Mouse (Mus musculus) NIH3T3 (cell line): Measurements from ENCODE around the gene Tmem131.

ENCODE experiments used
- DNase-seq: peaks from one replicate; pipeline ENCODE4 v3.0.0-alpha.2; 2012; ENCODE audit warnings: low read depth

Tmem131 gene

DNA sequence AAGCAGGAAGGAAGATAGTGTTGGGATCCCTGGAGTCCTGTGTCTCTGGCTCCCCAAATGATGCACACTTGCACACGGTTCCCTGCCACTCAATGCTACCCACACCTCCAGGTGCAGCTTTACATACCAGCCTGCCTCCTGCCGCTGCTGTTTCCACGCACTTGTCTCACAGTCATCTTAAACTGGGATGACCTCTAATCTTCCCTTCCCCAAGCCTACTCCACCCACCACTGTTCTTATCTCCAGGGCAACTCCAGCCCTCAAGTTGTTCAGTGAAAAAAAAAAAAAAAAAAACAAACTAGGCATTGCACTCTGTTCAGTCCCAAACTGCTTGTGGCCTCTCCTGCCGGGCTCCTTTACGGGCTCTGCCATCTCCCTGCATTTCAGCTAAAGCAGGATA is at the start of gene Tmem131:
TSS of gene Tmem131 (minus strand) at position 14 of the 400 bp plus-strand sequence.
- no peak for DNase-seq

DNA sequence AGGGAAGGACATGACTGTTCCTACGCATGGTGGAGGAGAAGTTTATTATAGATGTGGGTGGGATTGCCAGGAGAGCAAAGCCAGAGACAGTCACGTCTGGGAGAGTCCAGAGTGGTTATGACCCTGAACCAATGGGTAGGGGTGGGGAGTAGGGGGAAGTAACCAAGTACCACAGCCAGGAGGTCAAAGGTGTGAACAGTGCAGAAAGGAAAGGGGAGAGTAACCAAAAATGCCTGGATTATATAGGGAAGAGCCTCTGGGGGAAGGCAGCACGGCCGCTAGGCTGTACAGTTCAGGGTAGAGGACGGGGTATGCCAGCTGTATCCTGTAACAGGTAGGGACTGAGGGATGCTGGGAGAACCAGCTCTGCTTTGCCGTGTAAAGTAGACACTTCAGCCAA is 45.1 kb upstream of the Tmem131 start:
- no peak for DNase-seq

DNA sequence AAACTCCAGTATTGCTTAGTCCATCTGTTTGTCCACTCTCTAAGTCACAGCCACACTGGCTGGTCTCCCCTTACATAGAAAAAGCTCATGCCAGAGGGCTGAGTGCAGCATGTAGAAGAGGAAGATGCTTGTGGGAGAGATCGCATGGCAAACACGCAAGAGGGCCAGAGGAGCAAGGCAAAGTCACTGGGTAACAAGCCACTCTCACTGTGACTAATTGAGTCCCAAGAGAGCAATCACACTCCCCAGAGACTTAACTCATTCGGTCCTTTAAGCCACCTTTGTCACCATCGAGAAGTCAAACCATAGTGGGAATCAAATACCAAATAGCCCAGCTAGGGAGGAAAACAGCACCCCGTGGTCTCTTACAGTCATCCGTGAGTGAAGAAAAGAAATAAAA is 44.7 kb upstream of the Tmem131 start:
- no peak for DNase-seq

- DNase-seq, result no peak
These were observed 44.0 kb upstream of the Tmem131 start for GRCm38 (mm10) chr1:36987172-36988148.

GRCm38 (mm10) chr1:36986396-36987160 is 43.1 kb upstream of the Tmem131 start:
- no peak for DNase-seq

- no peak for DNase-seq
These were observed 42.4 kb upstream of the Tmem131 start for GRCm38 (mm10) chr1:36985896-36986295.

DNA sequence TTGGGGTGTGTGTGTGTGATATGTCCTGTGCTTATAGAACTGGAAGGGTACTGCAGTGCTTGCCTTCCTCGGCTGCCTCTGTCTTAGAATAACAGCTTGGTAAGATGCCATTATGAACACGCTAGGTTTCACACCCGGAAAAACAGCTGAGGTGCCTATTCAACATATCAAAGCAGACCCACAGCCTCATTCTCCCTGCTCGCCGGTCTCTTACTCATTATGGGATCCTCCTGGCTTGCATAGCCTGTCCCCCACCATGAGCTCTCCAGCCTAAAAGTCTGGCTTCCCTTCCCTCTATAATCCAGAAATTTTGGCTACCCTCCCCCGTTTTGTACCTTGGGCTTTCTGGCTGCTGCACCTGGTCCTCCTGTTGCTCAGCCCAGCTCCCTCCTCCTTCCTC is 40.9 kb upstream of the Tmem131 start:
- DNase-seq, result no peak

DNA sequence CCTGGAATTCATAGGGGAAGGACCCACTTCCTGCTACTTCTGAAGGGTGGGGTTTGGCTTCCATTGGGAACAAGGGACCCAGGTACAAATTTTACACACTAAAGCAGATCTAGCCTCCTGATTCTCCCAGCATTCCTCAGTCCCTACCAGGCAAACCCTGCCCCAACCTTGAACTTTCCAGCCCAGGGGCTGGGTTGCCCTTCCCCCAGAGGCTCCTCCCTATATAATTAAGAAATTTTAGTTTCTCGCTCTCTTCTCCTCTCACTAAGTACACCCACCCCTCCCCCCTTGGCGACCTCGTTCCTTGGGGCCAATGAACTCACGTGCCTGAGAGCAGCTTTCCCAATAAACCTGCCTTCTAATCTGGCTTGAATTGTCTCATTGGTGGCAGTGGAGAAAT is 40.3 kb upstream of the Tmem131 start:
- DNase-seq, result no peak

GRCm38 (mm10) chr1:36982191-36982961 is 38.9 kb upstream of the Tmem131 start:
- DNase-seq, result no peak

DNA sequence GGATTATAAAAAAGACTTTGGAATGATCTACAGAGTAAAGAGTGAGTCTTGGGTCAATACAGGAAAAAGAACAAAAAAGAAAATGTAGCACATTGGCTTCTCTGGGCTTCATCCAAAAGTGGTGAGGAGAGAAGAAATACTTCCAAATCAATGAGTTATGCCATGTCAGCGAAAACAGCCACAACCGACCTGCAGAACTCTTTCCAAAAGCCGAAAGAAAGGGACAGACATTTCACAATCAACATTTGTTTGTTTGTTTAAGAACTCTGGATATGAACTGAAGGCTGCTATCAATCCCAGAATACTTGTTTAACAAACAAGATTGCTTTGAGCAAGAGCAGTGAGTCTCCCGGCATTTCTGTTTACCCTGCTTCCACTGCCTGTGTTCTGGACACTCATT is 33.3 kb upstream of the Tmem131 start:
- no peak for DNase-seq

- DNase-seq, result no peak
These were observed 27.6 kb upstream of the Tmem131 start for GRCm38 (mm10) chr1:36970918-36971617.

DNA sequence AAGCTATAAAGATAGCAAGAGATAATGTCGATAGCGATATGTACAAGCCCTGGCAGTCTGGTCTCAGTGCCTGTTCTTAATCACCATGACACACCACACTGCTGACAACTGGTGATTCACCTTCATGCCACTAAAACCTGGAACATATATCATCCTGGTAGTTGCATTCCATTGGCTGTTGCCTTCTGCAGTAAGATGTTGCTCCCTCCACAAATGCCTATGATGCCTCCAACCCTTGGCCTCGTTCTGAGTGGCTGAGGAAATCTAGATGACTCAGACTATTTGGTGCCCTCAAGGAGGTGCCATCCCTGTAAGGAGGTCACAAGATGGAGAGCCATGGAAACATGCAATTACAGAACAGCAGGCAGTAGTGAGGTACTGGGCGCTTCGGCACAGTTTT is 22.4 kb upstream of the Tmem131 start:
- peak; percentile 61 for DNase-seq

GRCm38 (mm10) chr1:36962379-36963176 is 19.1 kb upstream of the Tmem131 start:
- DNase-seq, result no peak

DNA sequence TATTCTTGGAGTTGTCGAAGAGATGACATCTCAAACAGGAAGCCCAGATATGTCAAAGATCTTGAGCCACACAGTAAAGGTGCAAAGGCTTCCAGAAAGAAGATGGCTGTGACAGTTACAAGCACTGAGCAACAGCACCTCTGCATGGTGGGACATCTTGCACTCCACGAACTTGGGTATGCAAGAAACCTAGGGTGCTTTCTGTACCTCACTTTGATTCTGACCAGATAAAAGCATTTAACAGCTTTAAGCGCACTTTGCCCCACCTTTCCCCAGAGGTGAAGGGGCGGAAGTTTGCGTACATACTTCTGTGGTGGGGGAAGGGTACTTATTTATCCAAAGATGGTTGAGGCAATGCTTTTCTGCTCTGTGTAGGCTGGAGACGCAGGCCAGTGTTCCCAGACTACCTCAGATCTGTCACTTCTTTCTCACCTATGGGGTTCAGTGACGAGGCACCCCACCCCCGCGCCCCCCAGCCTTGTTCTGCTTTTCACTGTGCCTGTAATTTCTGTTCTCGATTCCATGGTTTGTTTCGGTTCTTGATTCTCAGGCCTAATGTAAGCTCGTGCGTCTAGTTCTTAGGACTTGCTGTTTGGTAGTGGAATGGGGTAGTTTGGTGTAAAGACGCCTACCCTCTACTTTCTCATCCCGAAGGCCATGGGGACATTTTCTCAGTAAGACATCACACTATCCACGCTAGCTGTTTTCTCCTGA is 17.2 kb upstream of the Tmem131 start:
- DNase-seq, result no peak

DNA sequence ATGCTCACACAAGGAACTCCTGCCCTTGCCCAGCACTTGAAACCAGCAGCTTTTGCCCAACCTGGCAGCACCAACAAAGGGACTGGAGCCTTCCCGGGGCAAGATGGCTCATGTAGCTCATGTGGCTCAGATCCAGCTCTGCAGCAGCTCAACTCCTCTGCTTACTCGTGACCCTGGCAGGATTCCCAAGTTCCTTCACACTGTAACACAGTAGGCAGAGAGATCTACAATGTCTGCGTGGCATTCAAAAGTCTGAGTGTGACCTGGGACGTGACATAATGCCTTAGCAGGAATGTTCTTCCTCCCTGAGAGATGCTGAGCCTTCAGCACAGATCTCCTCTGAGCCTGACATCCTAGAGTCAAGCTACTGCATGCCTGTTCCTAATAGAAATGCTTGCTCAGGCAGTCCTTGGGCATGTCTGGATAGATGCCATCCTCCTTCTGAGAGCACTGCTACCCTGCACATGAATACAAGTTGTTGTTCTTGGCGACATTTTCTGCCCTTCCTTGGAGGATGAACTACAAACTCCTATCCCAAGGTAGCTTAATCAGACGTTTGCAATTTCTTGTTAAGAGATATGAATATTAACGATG is 6.2 kb upstream of the Tmem131 start:
- DNase-seq, result peak; percentile 68

GRCm38 (mm10) chr1:36947448-36947847 is 4.0 kb upstream of the Tmem131 start:
- DNase-seq, result no peak

DNA sequence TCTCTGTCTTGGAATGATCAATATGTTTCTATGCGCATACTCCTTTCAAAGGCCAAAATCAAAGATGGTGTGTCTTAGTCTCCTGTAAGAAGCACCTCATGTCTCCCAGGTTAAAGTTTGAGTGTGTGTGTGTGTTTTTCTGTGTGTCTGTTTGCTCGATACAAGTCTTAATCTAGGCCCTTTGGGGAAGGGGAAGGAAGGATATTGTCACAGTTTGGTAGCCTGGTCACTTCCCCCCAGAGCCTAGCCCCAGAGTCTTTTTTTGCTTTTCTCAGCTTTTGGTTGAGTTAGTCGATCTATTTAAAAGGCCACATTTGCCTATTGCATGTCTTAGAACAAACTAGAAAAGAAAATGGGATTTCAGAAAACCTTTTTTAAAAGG is 3.1 kb downstream of the Tmem131 start:
- DNase-seq, result no peak

GRCm38 (mm10) chr1:36939506-36940380 is 3.7 kb downstream of the Tmem131 start:
- peak; percentile 97 for DNase-seq

GRCm38 (mm10) chr1:36938801-36939286 is 4.6 kb downstream of the Tmem131 start:
- peak; percentile 59 for DNase-seq
